In genomic region chr13:22015479-22016450, GRCm38 (mm10) we compare ENCODE assay signal across 8 mouse cellular contexts. TPM values are rescaled to one million over a fixed set of nuclear protein-coding genes. Genes with fewer than 3 reads are reported as not detected.
DNase-seq lines count a peak whose midpoint lies in the region; ATAC-seq and TF ChIP-seq lines count a peak whose summit lies in the region.

No protein-coding gene starts in this region.

- no peak overlapping the region for H3K4me3 ChIP-seq in limb, embryonic 11.5 days (ENCODE audit: low read depth, low read length)
- H3K4me3 ChIP-seq in midbrain, embryonic 14.5 days (replicated peaks; ENCODE audit: low read depth, low read length), result no peak overlapping the region
- H3K4me3 ChIP-seq in stomach, embryonic 15.5 days (replicated peaks), result peak overlapping the region; percentile 7; the same call in 1 of the 2 replicates

- WGBS in limb, embryonic 11.5 days, result 13% methylated on average over 27 of the region's 27 CpGs
- 16% methylated on average over 27 of the region's 27 CpGs for WGBS in midbrain, embryonic 14.5 days
- WGBS in stomach, embryonic 15.5 days, result 16% methylated on average over 27 of the region's 27 CpGs

- no peaks in the 10 kb centered on the region for H3K27me3 ChIP-seq in Patski
- peaks cover 44% of the 10 kb centered on the region for H3K27me3 ChIP-seq in limb, embryonic 11.5 days (ENCODE audit: control insufficient read depth, insufficient read depth, low read length)
- peaks cover 85% of the 10 kb centered on the region for H3K27me3 ChIP-seq in midbrain, embryonic 14.5 days (ENCODE audit: control insufficient read depth, insufficient read depth, low read length)
- peaks cover 27% of the 10 kb centered on the region for H3K27me3 ChIP-seq in stomach, embryonic 15.5 days (replicated peaks)

- DNase-seq in 3134 (ENCODE audit: extremely low read depth, insufficient read length, low spot score) (peak; percentile 79), Patski (ENCODE audit: low read depth, low spot score) (peak; percentile 51)
- DNase-seq in embryo, embryonic 10.5 days (ENCODE audit: low spot score), result peak; percentile 95
- peak; percentile 75 for DNase-seq in kidney, adult 18-20 months
- DNase-seq in limb, embryonic 11.5 days (ENCODE audit: low spot score), result peak; percentile 91
- DNase-seq in midbrain, embryonic 14.5 days, result peak; percentile 79

- no peak for ATAC-seq in Patski
- ATAC-seq in granulocyte monocyte progenitor cell, adult 5-6 weeks (replicated peaks; ENCODE audit: poor library complexity, severe bottlenecking), result peak; percentile 74
- peak; percentile 46; the same call in 1 of the 2 replicates for ATAC-seq in limb, embryonic 11.5 days (ENCODE audit: insufficient number of reproducible peaks, low FRiP score, low TSS enrichment, low read depth)
- no peak for ATAC-seq in midbrain, embryonic 14.5 days (ENCODE audit: low FRiP score, low TSS enrichment)
- ATAC-seq in stomach, embryonic 15.5 days (ENCODE audit: insufficient read depth, low FRiP score, low read depth), result peak; percentile 84

- no peak overlapping the region for H3K4me2 ChIP-seq in limb, embryonic 11.5 days (ENCODE audit: low read depth, severe bottlenecking)
- no peak overlapping the region for H3K4me2 ChIP-seq in midbrain, embryonic 14.5 days (ENCODE audit: low read length)
- H3K4me2 ChIP-seq in stomach, embryonic 15.5 days, result peak overlapping the region; percentile 42

- no peak for TF ChIP-seq CTCF in Patski (IDR thresholded peaks at IDR 0.05)

- CTCF ChIA-PET in Patski (lab: Charles Lee), result interaction anchor here (1.1 to 2.6 kb wide), 2 partner anchors 10 to 41 kb away, joined by 3 to 9 read pairs; no protein-coding TSS in a partner anchor

- H3K9ac ChIP-seq in limb, embryonic 11.5 days (ENCODE audit: low read length), result no peak overlapping the region
- H3K9ac ChIP-seq in midbrain, embryonic 14.5 days (replicated peaks; ENCODE audit: low read length), result no peak overlapping the region
- no peak overlapping the region for H3K9ac ChIP-seq in stomach, embryonic 15.5 days

- no peaks in the 10 kb centered on the region for H3K36me3 ChIP-seq in limb, embryonic 11.5 days (ENCODE audit: control insufficient read depth, insufficient read depth, low read length)
- H3K36me3 ChIP-seq in midbrain, embryonic 14.5 days (ENCODE audit: control insufficient read depth, insufficient read depth, low read length), result no peaks in the 10 kb centered on the region
- H3K36me3 ChIP-seq in stomach, embryonic 15.5 days, result no peaks in the 10 kb centered on the region

- H3K9me3 ChIP-seq in limb, embryonic 11.5 days (ENCODE audit: control insufficient read depth, low read length), result no peaks in the 10 kb centered on the region
- 0 out of 2 replicates have a peak, but pooled peaks cover 3% of the 10 kb centered on the region for H3K9me3 ChIP-seq in midbrain, embryonic 14.5 days (ENCODE audit: control insufficient read depth, low read length)
- H3K9me3 ChIP-seq in stomach, embryonic 15.5 days, result no peaks in the 10 kb centered on the region

- POLR2A ChIA-PET in Patski (lab: Charles Lee), result interaction anchor here (1.1 kb wide), 1 partner anchor 32 kb away, joined by 3 read pairs; no protein-coding TSS in a partner anchor

- 0 out of 2 replicates have a peak, but pooled peaks cover 2% of the 10 kb centered on the region for H3K4me1 ChIP-seq in limb, embryonic 11.5 days (ENCODE audit: control insufficient read depth, insufficient read depth, low read length)
- H3K4me1 ChIP-seq in midbrain, embryonic 14.5 days (ENCODE audit: control insufficient read depth, insufficient read depth, low read length), result peaks cover 6% of the 10 kb centered on the region; the same call in 1 of the 2 replicates
- H3K4me1 ChIP-seq in stomach, embryonic 15.5 days, result 0 out of 2 replicates have a peak, but pooled peaks cover 7% of the 10 kb centered on the region

- no peak overlapping the region for H3K27ac ChIP-seq in limb, embryonic 11.5 days (replicated peaks; ENCODE audit: low read depth, low read length)
- H3K27ac ChIP-seq in midbrain, embryonic 14.5 days (replicated peaks; ENCODE audit: low read depth, low read length), result no peak overlapping the region
- no peak overlapping the region for H3K27ac ChIP-seq in stomach, embryonic 15.5 days

- in situ Hi-C loops in Patski (cut with MboI; ENCODE audit: low pct_unique_long_range_greater_than_20kb), result no loop called here

RNA-seq across cellular contexts. Expression of gene Prss16, which starts 6.2 kb away (rescaled TPM):
- polyA plus RNA-seq in Patski (2021), result 6.3 TPM
- total RNA-seq in granulocyte monocyte progenitor cell, adult 5-6 weeks (2014; fragmentation: Nextera tagmentation), result 12.8 and 15.1 TPM in 2 replicates
- total RNA-seq in granulocyte monocyte progenitor cell, adult 5-6 weeks (2017), result 8.3 and 9.1 TPM in 2 replicates
- 0.20 and 0.21 TPM in 2 replicates for polyA plus RNA-seq in limb, embryonic 11.5 days (2014; fragmentation: Nextera tagmentation; extraction: Ambion mirVana)
- polyA plus RNA-seq in midbrain, embryonic 14.5 days (2014; fragmentation: Nextera tagmentation; extraction: Ambion mirVana), result not detected in 2 replicates
- polyA plus RNA-seq in stomach, embryonic 15.5 days (2015; fragmentation: Nextera tagmentation; extraction: Ambion mirVana), result 0.94 and 1.5 TPM in 2 replicates

RNA-seq across cellular contexts. Expression of gene Hist1h2ah, which starts 19.6 kb away (rescaled TPM):
- polyA plus RNA-seq in Patski (2021), result 1.6 TPM
- 13.4 TPM in 1 of 2 replicates, not detected in the other for total RNA-seq in granulocyte monocyte progenitor cell, adult 5-6 weeks (2014; fragmentation: Nextera tagmentation)
- total RNA-seq in granulocyte monocyte progenitor cell, adult 5-6 weeks (2017), result 1,444 and 2,588 TPM in 2 replicates
- 5.5 and 22.0 TPM in 2 replicates for polyA plus RNA-seq in limb, embryonic 11.5 days (2014; fragmentation: Nextera tagmentation; extraction: Ambion mirVana)
- not detected in 2 replicates for polyA plus RNA-seq in midbrain, embryonic 14.5 days (2014; fragmentation: Nextera tagmentation; extraction: Ambion mirVana)
- polyA plus RNA-seq in stomach, embryonic 15.5 days (2015; fragmentation: Nextera tagmentation; extraction: Ambion mirVana), result 4.9 and 13.3 TPM in 2 replicates

RNA-seq across cellular contexts. Expression of gene Hist1h2bk, which starts 19.9 kb away (rescaled TPM):
- 15.2 TPM for polyA plus RNA-seq in Patski (2021)
- 9.6 and 80.5 TPM in 2 replicates for total RNA-seq in granulocyte monocyte progenitor cell, adult 5-6 weeks (2014; fragmentation: Nextera tagmentation)
- total RNA-seq in granulocyte monocyte progenitor cell, adult 5-6 weeks (2017), result 2,021 and 2,596 TPM in 2 replicates
- 13.8 and 14.0 TPM in 2 replicates for polyA plus RNA-seq in limb, embryonic 11.5 days (2014; fragmentation: Nextera tagmentation; extraction: Ambion mirVana)
- polyA plus RNA-seq in midbrain, embryonic 14.5 days (2014; fragmentation: Nextera tagmentation; extraction: Ambion mirVana), result 0.86 and 1.1 TPM in 2 replicates
- polyA plus RNA-seq in stomach, embryonic 15.5 days (2015; fragmentation: Nextera tagmentation; extraction: Ambion mirVana), result 4.6 and 5.5 TPM in 2 replicates

RNA-seq across cellular contexts. Expression of gene Hist1h4i, which starts 25.4 kb away (rescaled TPM):
- polyA plus RNA-seq in Patski (2021), result 10.2 TPM
- 56.3 and 74.3 TPM in 2 replicates for total RNA-seq in granulocyte monocyte progenitor cell, adult 5-6 weeks (2014; fragmentation: Nextera tagmentation)
- 87.0 TPM in 2 replicates for total RNA-seq in granulocyte monocyte progenitor cell, adult 5-6 weeks (2017)
- 29.4 and 30.2 TPM in 2 replicates for polyA plus RNA-seq in limb, embryonic 11.5 days (2014; fragmentation: Nextera tagmentation; extraction: Ambion mirVana)
- 6.6 and 6.8 TPM in 2 replicates for polyA plus RNA-seq in midbrain, embryonic 14.5 days (2014; fragmentation: Nextera tagmentation; extraction: Ambion mirVana)
- polyA plus RNA-seq in stomach, embryonic 15.5 days (2015; fragmentation: Nextera tagmentation; extraction: Ambion mirVana), result 19.1 and 19.3 TPM in 2 replicates

RNA-seq across cellular contexts. Expression of gene Hist1h2ag, which starts 27.0 kb away (rescaled TPM):
- not detected for polyA plus RNA-seq in Patski (2021)
- 2.7 and 32.2 TPM in 2 replicates for total RNA-seq in granulocyte monocyte progenitor cell, adult 5-6 weeks (2014; fragmentation: Nextera tagmentation)
- total RNA-seq in granulocyte monocyte progenitor cell, adult 5-6 weeks (2017), result 1,459 and 1,590 TPM in 2 replicates
- polyA plus RNA-seq in limb, embryonic 11.5 days (2014; fragmentation: Nextera tagmentation; extraction: Ambion mirVana), result 75.3 and 79.2 TPM in 2 replicates
- 9.4 and 11.7 TPM in 2 replicates for polyA plus RNA-seq in midbrain, embryonic 14.5 days (2014; fragmentation: Nextera tagmentation; extraction: Ambion mirVana)
- polyA plus RNA-seq in stomach, embryonic 15.5 days (2015; fragmentation: Nextera tagmentation; extraction: Ambion mirVana), result 36.1 and 42.9 TPM in 2 replicates

Comparison
In these comparisons a context has a peak if more than half of its experiments do, and no peak if none do; other contexts are left out.
1. ATAC-seq: peak in granulocyte monocyte progenitor cell, adult 5-6 weeks (single experiment), limb, embryonic 11.5 days (single experiment) and stomach, embryonic 15.5 days (single experiment); none in Patski (single experiment) and midbrain, embryonic 14.5 days (single experiment).
2. Peak in every context shown above with its lines, with median percentiles within 50 percentile points of each other: DNase-seq.